ENCODE assay signal across 23 mouse cellular contexts in the genomic region with DNA sequence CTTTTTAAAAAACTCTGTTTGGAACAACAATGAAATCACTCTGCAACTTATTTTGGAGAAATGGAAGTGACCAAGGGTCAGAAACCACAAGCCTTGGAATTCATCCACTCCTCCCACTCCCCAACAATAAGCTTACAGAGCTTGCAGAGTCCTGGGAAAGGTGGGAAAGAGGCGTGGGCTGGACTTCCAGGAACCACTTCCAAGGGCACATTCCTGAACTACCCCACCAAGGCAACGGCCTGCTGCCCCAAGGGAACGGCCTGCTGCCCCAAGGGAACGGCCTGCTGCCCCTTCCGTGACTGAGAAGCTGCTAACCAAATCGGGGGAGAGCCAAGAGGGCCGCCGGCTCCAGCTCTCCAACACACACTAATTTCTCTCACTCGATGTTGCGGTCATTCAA. TPM values are rescaled to one million over a fixed set of nuclear protein-coding genes. Genes with fewer than 3 reads are reported as not detected.
DNase-seq lines count a peak whose midpoint lies in the region; ATAC-seq and TF ChIP-seq lines count a peak whose summit lies in the region.
"Had no signal": no experiment of that assay in that cellular context is flagged by ENCODE, and none has a peak within 500 bp of the region (broad histone marks: within the 10 kb centered on the region; RNA-seq: fewer than 3 reads in every experiment).

No protein-coding gene starts in this region.

- H3K4me1 ChIP-seq in heart, embryonic 10.5 days: peaks cover 6% of the 10 kb centered on the region; the same call in 1 of the 2 replicates
- H3K4me1 ChIP-seq in heart, adult 2 months (ENCODE audit: control insufficient read depth, insufficient read depth, low read length): peaks cover 2% of the 10 kb centered on the region
- peaks cover 11% of the 10 kb centered on the region; the same call in 1 of the 2 replicates for H3K4me1 ChIP-seq in lung, embryonic 14.5 days (ENCODE audit: insufficient read depth)
- H3K4me1 ChIP-seq in E14TG2a.4 (replicated peaks; ENCODE audit: low read depth, low read length): peaks cover 29% of the 10 kb centered on the region

- intact Hi-C loops in heart, adult 2 months (cut with DNase I): no loop called here

- no peak overlapping the region for H3K4me2 ChIP-seq in lung, embryonic 14.5 days
- H3K4me2 ChIP-seq: embryonic facial prominence, embryonic 12.5 days; forebrain, embryonic 12.5 days; heart, embryonic 15.5 days; hindbrain, embryonic 13.5 days had no signal

- peak; percentile 30 for DNase-seq in heart, embryonic 10.5 days (ENCODE audit: low spot score)
- no peak for DNase-seq in heart, adult 2 months
- DNase-seq in lung, embryonic 14.5 days: no peak
- DNase-seq in lung, postnatal 14 days: no peak
- peak; percentile 66 for DNase-seq in ES-CJ7 (ENCODE audit: low read depth, low spot score)
- no peak for DNase-seq in left cerebral cortex, adult 9 months (ENCODE audit: low spot score in 2 of 2)
- DNase-seq: adrenal gland, adult 8-10 months; adrenal gland, postnatal 36 days; cerebellum, adult 11 months; cerebellum, adult 8-10 months; cerebellum, postnatal 25 days; forebrain, postnatal 0 days; gastrocnemius, postnatal 14 days; heart, postnatal 14 days had no signal

- WGBS in heart, embryonic 10.5 days: 80% methylated on average over 10 of the region's 10 CpGs
- WGBS in heart, adult 2 months: 73% methylated on average over 10 of the region's 10 CpGs
- WGBS in lung, embryonic 14.5 days: 65% methylated on average over 10 of the region's 10 CpGs

- TF ChIP-seq POLR2A in heart, adult 2 months (IDR thresholded peaks at IDR 0.05; ENCODE audit: insufficient read depth, low read depth, low read length): no peak

- H3K9ac ChIP-seq in heart, adult 2 months (ENCODE audit: low read depth, low read length): no peak overlapping the region
- H3K9ac ChIP-seq in lung, embryonic 14.5 days: no peak overlapping the region
- H3K9ac ChIP-seq: embryonic facial prominence, embryonic 12.5 days; forebrain, embryonic 12.5 days; forebrain, postnatal 0 days; heart, embryonic 15.5 days; hindbrain, embryonic 13.5 days had no signal

- no peak for TF ChIP-seq EP300 in heart, adult 2 months (IDR thresholded peaks at IDR 0.05; ENCODE audit: insufficient read depth, low read depth, low read length)

- TF ChIP-seq CTCF in heart, adult 2 months (IDR thresholded peaks at IDR 0.05): no peak
- no peak for TF ChIP-seq CTCF in lung, embryonic 14.5 days (IDR thresholded peaks at IDR 0.05; ENCODE audit: low read depth)
- no peak for TF ChIP-seq CTCF in E14TG2a.4 (conservative IDR thresholded peaks at IDR 0.05; ENCODE audit: low read length)

- H3K36me3 ChIP-seq in heart, embryonic 10.5 days: no peaks in the 10 kb centered on the region
- peaks cover 4% of the 10 kb centered on the region; the same call in 1 of the 2 replicates for H3K36me3 ChIP-seq in heart, adult 2 months (ENCODE audit: control insufficient read depth, insufficient read depth, low read length)
- no peaks in the 10 kb centered on the region for H3K36me3 ChIP-seq in lung, embryonic 14.5 days (ENCODE audit: insufficient read depth)
- no peaks in the 10 kb centered on the region for H3K36me3 ChIP-seq in E14TG2a.4 (ENCODE audit: insufficient read depth, low read length)
- H3K36me3 ChIP-seq: embryonic facial prominence, embryonic 12.5 days; forebrain, embryonic 12.5 days; heart, embryonic 15.5 days; hindbrain, embryonic 13.5 days had no signal

- H3K27ac ChIP-seq in heart, embryonic 10.5 days: no peak overlapping the region
- no peak overlapping the region for H3K27ac ChIP-seq in heart, adult 2 months
- peak overlapping the region; percentile 61 for H3K27ac ChIP-seq in lung, embryonic 14.5 days (ENCODE audit: low read depth)
- H3K27ac ChIP-seq: embryonic facial prominence, embryonic 12.5 days; forebrain, embryonic 12.5 days; heart, embryonic 15.5 days; hindbrain, embryonic 13.5 days; hindbrain, postnatal 0 days had no signal

- no peak for ATAC-seq in lung, embryonic 14.5 days (ENCODE audit: insufficient read depth)
- ATAC-seq in megakaryocyte-erythroid progenitor cell, adult 5-6 weeks (replicated peaks; ENCODE audit: low FRiP score, low TSS enrichment, poor library complexity, severe bottlenecking): no peak
- ATAC-seq: forebrain, postnatal 0 days; hindbrain, postnatal 0 days; Patski had no signal

- no peaks in the 10 kb centered on the region for H3K9me3 ChIP-seq in heart, embryonic 10.5 days
- H3K9me3 ChIP-seq in lung, embryonic 14.5 days (ENCODE audit: low read depth, low read length): no peaks in the 10 kb centered on the region
- H3K9me3 ChIP-seq in E14TG2a.4 (ENCODE audit: low read length): no peaks in the 10 kb centered on the region
- H3K9me3 ChIP-seq: embryonic facial prominence, embryonic 12.5 days; forebrain, embryonic 12.5 days; heart, embryonic 15.5 days; hindbrain, embryonic 13.5 days had no signal

- no peaks in the 10 kb centered on the region for H3K79me2 ChIP-seq in heart, adult 2 months (replicated peaks; ENCODE audit: control insufficient read depth, insufficient read depth, low read length)

- no peaks in the 10 kb centered on the region for H3K27me3 ChIP-seq in heart, embryonic 10.5 days (ENCODE audit: insufficient read depth, poor library complexity, severe bottlenecking)
- H3K27me3 ChIP-seq in heart, adult 2 months (ENCODE audit: control insufficient read depth, insufficient read depth, low read length): no peaks in the 10 kb centered on the region
- H3K27me3 ChIP-seq in lung, embryonic 14.5 days (ENCODE audit: insufficient read depth, low read length): no peaks in the 10 kb centered on the region
- H3K27me3 ChIP-seq in E14TG2a.4 (ENCODE audit: insufficient read depth, low read length): no peaks in the 10 kb centered on the region
- H3K27me3 ChIP-seq: CH12.LX; embryonic facial prominence, embryonic 12.5 days; heart, embryonic 15.5 days; hindbrain, embryonic 13.5 days; Patski had no signal

- H3K4me3 ChIP-seq in heart, embryonic 10.5 days: no peak overlapping the region
- no peak overlapping the region for H3K4me3 ChIP-seq in heart, adult 2 months
- no peak overlapping the region for H3K4me3 ChIP-seq in lung, embryonic 14.5 days (ENCODE audit: low read depth, low read length)
- peak overlapping the region; percentile 61 for H3K4me3 ChIP-seq in E14TG2a.4 (replicated peaks; ENCODE audit: low read length)
- H3K4me3 ChIP-seq: embryonic facial prominence, embryonic 12.5 days; forebrain, embryonic 12.5 days; heart, embryonic 15.5 days; hindbrain, embryonic 13.5 days had no signal

RNA-seq across cellular contexts. Expression of a gene that starts 5.2 kb away (rescaled TPM):
- 43.2 and 50.1 TPM in 2 replicates for polyA plus RNA-seq in heart, embryonic 10.5 days (2016; fragmentation: Nextera tagmentation; extraction: Ambion mirVana)
- 10 to 100 TPM in 1 of 2 experiments, 1 to 10 TPM in 1; 8.4 to 13.2 TPM for total RNA-seq in heart, adult 2 months (2021)
- 14.7 and 18.4 TPM in 2 replicates for polyA plus RNA-seq in heart, adult 2 months (2012; rRNA removed)
- 73.3 and 73.4 TPM in 2 replicates for polyA plus RNA-seq in lung, embryonic 14.5 days (2014; fragmentation: Nextera tagmentation; extraction: Ambion mirVana)
- total RNA-seq in megakaryocyte-erythroid progenitor cell, adult 5-6 weeks (2014; fragmentation: Nextera tagmentation): 11.1 and 12.1 TPM in 2 replicates
- total RNA-seq in megakaryocyte-erythroid progenitor cell, adult 5-6 weeks (2017): 3.1 and 9.3 TPM in 2 replicates

RNA-seq across cellular contexts. Expression of a gene that starts 18.0 kb away (rescaled TPM):
- 4.6 and 5.7 TPM in 2 replicates for polyA plus RNA-seq in heart, embryonic 10.5 days (2016; fragmentation: Nextera tagmentation; extraction: Ambion mirVana)
- total RNA-seq in heart, adult 2 months (2021): 10 to 100 TPM; 10.6 to 12.3 TPM
- 3.8 and 6.7 TPM in 2 replicates for polyA plus RNA-seq in heart, adult 2 months (2012; rRNA removed)
- 7.6 TPM in 2 replicates for polyA plus RNA-seq in lung, embryonic 14.5 days (2014; fragmentation: Nextera tagmentation; extraction: Ambion mirVana)
- total RNA-seq in megakaryocyte-erythroid progenitor cell, adult 5-6 weeks (2014; fragmentation: Nextera tagmentation): not detected in 2 replicates
- 0.23 TPM in 1 of 2 replicates, not detected in the other for total RNA-seq in megakaryocyte-erythroid progenitor cell, adult 5-6 weeks (2017)

Comparison
In these comparisons a context has a peak if more than half of its experiments do, and no peak if none do; other contexts are left out.
1. DNase-seq: peak in heart, embryonic 10.5 days (single experiment) and ES-CJ7 (single experiment); none in heart, adult 2 months (0 of 2), lung, embryonic 14.5 days (single experiment), lung, postnatal 14 days (single experiment) and left cerebral cortex, adult 9 months (0 of 2).